Mouse (Mus musculus) kidney, postnatal 4 days (tissue): ENCODE measurements around the gene Wdr95.

Experiments used
- DNase-seq, 2 experiments: peaks; one replicate each; pipeline ENCODE4 v3.0.0; 2021; ENCODE audit warnings: mixed read lengths in 2 of 2

The Wdr95 gene

DNA sequence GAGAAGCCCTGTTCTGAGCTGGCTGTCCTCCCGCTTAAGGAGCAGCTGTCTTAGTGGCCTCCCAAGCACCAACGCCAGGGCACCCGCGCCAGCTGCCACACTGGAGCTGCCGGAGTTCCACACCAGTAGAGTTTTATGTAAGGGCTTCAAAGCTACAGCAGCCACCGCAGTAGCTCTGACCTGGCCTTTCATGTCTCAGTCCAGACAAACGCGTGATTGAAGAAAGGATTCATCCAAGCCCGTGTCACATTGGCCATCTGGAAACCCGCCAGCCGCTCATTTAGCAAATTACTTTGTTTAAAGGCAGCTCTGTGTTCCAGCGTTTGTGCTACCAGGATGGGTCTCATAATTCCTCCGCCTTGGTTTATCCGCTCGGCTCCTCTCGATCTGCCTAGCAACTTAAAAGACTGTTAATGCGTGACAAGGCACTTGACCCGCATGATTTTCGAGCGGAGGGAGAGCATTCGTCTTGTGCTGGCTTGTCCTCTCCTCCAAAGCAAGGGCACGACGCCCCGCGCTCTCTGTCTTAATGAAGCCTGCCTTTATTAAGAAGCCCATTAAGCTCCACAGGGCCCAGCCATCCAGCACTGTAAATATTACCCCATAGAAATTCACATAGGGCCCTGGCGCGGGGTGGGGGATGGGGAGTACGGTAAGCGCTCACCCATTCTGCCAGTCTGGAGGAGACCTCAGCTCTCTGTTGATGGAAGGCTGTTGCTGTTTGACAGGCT lies at the start of gene Wdr95:
Gene Wdr95 (plus strand): TSS at position 681 of the 731 bp plus-strand sequence.
- peak; percentile 62 to 71 for DNase-seq

DNA sequence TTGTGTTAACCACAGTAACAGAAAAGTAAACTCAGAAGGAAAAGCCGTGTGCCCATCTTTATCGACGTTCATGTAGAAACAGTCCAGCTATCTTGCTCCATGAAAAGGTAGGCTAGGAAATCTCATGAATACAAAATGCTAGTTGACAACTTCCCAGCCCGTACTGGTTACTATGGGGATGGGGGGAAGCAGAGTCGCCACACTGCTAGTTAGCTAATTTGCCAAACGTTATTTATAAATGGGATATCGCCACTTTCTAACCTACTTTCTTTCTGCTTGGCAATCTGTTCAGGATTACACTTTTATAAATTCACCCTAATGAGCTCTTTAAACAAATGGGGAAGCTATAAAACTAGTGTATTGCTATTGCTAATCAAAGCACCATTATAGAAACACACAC lies 46.6 kb upstream of the Wdr95 start:
- DNase-seq = no peak

DNA sequence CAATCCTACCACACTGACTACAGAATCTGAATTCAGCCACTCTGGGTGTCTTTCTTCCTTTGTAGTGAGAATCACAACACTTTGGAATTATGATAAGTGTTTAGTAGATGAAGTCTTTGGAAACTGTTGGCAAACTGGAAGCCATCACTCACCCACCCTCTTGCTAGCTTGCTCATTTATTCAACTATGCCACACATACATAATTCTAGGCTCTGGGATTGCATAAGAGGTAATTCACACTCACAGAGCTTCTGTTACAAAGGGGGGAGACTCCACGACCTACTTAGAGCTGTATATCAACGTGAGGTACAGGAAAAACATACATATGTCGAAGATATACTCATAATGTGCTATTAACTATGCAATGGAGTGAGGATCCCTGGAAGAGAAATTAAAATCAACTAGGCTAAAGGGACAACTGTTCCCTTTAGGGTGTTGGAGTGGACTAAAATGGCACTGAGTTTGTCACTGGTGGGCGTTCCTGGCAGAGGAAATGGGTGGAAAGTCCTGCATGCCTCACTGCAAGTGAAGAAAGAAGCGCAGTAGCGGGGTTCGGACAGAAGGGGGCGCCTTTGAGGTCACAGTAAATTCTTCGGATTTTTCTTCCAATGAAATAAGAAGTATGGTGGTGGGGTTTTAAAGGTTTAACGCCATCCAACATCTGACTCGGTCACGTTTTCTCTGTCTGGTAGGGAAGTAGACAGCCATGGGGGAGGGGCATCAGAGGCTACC lies 45.0 kb upstream of the Wdr95 start:
- no peak for DNase-seq

DNA sequence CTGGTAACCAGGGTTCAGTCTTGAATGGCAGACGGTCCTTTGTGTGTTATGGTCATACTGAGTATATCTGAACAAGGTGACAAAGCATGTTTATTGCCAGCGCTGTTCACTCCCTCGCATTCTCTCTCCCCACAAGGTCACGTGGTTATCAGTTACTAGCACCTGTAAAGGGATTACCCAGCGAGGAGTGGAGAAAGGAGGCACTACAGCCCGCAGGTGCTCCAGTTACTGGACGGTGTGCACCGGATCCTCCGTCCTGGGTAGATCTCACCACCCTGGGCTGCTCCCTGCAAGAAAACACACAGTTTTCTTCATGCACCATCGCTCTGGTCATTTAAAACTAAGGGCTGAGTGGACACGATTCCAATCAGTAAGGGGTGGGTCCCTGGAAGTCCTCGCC lies 44.2 kb upstream of the Wdr95 start:
- no peak for DNase-seq

DNA sequence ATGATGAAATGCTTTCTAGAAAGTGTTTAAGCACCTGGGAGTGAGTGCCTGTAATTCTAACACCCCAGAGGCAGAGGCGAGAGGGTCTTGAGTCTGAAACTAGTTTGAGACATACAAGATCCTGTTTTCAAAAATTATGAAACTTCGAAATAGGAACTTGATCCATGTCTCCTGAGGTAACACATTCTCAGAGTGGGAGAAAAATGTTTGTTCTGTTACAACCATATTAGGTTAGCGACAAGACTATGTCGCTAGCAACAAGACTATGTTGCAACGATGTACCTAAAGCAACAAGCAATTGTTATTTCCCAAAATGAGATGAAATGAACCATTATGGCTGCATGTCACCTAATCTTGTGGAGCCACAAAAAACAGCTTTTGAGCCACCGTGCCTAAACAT lies 43.0 kb upstream of the Wdr95 start:
- no peak for DNase-seq

DNA sequence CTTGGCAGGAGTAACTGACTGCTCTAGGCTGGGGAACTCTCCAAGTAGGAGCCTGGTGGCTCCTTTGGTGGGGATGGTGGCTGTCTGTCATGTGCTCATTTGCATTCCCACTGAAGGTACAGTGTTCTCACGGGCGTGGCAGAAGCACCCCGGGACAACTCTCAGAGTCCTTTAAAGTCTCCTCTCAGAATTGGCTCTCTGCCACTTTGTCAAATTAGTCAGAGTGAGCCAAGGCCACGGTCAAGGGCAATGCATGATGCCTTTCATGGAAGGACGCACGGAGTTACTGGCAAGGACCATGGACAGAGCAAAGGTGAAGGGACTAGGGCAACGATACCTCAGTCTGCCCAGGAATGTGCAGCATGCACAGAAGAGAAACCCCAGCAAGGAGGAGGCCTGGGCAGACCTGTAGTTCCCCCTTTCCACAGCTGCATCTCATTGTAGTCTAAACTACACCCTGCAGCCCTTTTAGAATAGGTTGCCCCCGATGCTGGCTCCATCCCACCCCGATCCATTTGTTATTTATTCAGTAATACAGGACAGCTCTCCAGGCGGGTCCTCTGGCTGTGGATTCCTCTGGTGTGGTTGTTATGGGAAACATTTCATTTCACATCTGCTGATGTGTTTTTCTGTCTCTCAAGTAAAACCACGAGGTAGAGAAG lies 40.0 kb upstream of the Wdr95 start:
- DNase-seq = peak; percentile 31 to 39

DNA sequence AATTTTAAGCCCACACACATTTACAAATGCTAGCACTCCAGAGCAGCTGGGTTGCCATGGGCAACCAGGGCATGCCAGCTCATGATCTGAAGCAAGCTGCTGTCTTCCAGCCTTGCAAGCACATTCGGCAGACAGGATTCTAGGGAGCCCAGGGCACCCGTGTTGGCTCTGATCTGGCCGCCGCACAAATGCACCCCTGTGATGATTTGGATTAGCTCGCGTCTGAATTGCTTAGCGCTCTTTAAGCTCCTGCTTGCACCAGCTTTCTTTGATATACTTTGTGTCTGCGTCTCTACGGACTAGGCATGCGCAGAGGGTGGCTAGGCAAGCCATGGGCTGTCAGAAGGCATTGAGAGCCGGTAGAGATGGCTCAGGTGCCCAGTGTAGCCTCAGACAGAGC lies 39.3 kb upstream of the Wdr95 start:
- no peak for DNase-seq

DNA sequence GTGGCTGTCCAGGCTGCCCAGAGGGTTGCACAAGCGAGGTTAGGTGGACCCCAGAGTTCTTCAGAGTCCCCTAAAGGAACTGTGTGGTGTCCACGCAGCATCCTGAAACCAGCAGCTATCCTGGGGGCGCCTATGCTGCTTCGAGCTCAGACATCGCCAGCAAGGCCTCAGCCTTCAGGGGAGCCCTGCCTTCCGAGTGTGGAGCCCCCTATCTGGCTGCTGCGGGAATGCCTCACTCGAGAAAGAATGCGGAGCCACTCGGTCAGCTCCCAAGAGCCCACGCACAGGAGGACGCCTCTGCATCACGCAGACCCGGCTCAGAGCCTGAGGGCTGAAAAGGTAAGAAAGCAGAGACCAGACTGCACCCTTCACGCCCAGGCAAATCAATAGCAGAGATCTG lies 38.2 kb upstream of the Wdr95 start:
- no peak for DNase-seq

DNA sequence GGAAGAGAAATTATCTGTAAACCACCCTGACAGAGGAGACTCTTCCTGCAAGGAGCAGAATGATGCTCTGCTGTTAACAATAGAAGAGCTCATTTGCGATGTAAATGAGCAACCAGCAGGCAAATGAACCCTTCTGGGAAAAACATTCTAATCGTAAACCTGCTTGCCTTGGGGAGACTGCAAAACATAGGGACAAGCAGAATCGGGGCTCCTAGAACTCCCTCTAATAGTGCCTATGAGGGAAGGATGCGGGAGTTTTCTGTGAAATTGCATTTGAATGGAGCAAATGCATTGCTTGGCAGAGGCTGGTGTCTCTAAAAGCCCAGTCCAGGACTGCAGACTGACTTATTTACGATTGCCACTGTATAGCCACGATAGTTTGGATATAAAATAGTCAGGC lies 32.8 kb upstream of the Wdr95 start:
- no peak for DNase-seq

DNA sequence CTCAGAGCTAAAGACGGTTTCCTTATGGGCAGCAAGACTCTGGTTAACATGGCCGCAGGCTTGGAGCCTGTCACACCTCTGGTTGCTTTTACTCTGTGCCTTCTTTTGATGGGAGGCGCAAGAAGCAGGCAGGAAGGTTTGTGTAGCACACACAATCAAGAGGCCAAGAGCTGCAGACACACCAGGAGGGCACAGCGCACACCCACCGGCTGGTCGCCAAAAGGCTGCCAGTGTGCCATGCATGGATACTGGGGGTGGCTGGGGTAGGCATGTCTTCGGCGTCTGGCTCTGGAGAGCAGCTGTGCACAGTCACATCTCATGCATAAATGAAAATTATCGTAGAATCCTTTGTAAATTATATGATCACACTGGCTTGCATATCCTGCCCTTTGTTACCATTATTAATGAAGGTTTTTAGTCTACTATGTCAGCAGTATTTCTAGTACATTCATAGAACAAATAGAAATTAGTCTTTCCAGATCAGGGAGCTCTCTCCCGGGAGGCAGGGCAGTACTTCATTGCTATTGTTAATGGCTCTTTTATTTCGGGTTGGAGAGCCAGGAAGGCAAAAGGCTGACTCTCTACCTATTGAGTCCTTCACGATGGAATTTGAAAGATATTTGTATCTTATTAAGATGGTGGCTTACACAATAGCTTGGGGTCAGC lies 31.9 kb upstream of the Wdr95 start:
- DNase-seq = no peak

DNA sequence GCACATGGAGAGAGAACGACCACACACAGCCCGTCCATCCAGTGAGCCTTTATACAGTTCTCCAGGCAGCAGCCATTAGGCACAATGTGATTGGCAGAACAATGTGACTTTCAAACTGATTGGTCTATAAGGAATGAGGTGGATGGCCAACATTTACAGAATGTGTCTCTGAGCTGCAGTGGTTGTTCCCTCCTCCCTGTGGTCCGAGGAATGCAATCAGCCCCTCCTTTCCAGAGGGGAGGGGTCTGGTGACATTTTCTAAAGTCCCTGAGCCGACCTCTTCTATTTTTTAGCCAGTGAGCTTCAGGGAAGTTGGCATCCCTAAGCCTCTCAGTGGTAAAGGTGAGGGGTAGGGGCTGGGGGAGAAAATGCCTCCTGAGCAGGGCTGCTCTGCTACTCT lies 28.5 kb upstream of the Wdr95 start:
- DNase-seq = no peak

DNA sequence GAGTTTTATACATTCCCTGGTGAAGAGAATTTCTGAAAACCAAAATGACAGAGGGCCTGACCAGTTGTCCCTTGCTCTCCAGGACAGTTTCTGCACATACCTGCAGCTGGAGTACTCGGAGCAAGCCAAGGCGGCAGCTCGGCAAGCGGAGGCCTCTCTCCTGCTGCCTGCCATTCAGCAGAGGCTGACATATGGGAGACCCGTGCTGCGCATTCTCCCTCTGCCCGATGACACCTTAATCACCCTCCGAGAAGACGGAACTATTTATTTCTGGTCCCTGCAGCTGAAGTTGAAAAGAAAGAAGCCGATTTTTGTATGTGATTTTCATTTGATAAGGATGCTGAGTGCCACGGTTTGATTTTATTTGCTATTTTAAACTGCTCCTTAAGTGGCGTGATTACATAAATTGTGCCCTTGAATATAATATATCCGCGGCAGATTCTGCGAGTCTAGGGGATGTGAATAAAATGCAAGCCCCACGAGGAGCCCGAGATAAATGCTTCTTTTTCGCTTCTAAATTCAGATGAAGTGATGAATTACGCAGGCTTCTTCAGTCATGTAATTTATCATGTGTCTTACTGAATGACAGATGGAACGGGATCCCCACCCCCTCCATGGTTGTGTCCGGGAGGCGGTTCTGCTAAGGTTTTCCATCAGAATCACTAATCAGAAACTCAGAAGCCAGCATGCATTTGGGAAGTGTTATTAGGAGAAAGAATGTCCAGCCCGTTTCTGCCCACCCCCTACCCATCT lies 24.9 kb upstream of the Wdr95 start:
- no peak for DNase-seq

DNA sequence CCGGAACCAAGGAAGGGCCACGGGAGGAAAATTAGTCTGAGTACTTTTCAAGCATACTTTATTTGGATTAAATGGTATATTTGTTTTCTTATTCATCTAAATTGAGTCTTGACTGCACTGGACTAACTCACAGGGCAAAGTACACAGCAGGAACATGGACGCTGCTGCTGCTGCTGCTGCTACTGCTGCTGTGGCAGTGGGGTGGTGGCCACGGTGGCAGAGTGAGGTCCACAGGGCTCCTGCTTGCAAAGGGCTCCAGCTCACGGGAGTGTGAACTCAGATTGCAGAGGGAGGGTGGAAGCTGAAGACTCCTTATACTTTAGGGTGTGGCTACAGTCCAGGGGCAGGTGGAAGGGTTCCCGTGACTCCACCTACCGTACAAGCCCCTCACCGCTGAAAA lies 23.5 kb upstream of the Wdr95 start:
- no peak for DNase-seq

DNA sequence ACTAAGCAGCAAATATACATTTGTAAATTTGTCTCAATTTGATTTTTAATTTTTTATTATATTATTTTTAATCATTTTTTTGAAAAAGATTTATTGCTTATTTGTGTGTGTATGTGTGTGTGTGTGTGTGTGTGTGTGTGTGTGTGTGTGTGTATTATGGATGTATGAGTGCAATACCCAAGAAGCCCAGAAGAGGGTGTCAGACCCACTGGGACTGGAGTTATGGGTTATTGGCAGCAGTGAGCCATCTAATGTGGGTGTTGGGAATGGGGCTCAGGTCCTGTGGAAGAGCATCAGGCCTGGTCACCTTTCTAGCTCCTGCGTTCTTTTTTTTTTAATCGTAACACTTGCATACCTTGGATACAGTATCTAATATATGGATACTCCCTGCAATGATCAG lies 22.4 kb upstream of the Wdr95 start:
- DNase-seq = no peak

DNA sequence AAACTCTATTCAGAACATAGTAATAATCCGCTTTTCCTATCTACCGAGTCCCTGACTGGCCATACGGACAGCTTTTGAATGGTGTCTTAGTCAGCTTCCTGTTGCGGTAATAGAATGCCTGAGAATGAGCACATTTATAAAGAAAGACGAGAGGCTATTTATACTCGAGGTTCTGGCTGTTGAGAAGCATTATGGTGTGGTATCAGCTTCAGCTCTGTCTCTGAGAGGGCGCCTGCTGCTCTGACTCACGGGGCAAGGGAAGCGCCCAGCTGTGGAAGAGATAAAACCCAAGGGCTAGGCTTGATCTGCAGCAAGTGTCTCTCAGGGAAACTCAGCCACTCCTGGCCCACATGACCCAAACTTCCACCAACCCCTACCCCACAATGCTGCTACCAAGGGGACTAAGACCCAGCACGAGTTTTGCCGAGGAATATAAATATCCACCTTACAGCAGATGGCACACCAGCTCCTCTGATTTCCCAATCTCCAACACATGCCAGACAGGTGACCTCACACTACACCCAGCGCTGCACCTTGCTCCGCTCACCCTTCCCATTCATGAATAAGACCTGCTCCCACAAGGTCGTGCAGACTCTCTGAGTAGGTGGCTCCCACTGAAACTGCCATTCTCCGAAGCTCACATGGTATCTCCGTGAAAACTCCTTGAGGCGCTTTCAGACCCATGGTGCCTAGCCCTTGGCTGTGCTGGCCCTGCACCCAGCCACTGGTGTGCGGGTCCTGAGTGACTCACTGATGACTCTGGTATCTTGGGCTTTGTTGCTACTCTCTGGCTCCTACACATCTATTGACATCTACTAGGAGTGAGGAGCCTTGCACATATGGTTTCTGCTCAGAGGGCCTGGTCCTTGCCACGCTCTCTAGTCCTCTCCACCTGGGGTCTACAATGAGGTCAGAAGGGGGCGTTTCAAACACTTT lies 20.1 kb upstream of the Wdr95 start:
- no peak for DNase-seq

DNA sequence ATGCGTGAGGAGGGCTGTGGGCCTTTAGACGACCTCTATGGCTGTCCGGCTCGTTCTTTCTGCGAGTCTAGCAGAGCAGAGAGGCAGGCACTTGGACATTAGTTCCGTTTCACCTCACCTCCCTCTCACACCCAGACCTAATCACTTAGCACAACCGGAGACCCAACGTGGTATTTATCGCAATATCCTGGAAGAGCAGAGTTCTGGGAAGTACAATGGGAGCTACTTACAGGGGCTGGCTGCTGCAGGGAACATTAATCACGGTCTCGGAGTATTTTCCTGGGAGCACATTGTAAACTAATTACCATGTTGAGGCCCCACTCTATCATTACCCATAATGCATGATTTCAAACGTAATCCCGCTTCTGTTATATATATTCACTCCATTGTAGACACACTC lies 18.2 kb upstream of the Wdr95 start:
- no peak for DNase-seq

DNA sequence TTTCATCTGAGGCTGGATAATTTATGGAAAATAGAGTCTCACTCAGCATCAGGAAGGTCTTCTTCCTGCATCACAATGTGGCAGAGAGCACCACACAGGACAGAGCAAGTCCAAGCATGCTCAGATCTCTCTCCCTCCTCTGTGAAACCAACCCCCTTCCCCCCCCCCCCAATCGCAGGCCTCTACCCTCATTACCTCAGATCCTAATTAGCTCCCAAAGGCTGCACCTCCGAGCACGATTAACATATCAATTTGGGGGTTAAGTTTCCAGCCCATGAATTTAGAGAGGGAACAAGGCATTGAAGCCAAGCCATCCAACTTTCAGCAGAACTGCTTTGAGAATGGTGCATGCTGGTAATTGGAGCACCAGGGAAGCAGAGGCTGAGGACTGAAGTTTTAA lies 15.8 kb upstream of the Wdr95 start:
- DNase-seq = no peak

DNA sequence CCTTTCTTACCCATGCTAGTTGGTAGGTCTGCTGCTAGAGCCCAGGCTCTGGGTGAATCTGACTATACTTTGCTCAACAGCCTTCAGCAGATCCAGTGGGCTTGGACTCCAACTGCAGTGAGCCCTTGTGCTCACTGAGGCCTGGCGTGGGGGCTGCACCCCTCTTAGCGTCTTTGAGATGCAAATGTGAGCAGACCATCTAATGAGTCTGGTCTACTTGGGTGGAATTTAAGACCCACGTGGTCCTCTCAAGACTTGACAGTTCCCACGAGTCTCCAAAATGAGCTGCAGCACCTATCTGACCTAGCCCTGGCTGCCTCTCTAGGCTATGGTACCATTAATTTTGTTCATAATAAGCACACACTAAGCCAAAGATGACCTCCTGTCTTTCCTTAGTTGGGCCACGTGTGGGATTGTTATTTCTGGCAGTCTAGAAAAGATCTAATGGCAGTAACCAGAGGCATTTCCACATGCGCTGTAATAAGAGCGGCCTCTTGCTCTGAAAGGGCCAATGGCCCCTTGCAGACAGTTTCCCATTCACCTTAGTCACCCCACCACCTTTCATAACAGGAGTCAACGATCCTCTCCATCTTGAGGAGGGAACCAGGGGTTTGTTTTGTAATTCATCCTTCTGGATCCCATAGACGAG lies 14.9 kb upstream of the Wdr95 start:
- DNase-seq = no peak

DNA sequence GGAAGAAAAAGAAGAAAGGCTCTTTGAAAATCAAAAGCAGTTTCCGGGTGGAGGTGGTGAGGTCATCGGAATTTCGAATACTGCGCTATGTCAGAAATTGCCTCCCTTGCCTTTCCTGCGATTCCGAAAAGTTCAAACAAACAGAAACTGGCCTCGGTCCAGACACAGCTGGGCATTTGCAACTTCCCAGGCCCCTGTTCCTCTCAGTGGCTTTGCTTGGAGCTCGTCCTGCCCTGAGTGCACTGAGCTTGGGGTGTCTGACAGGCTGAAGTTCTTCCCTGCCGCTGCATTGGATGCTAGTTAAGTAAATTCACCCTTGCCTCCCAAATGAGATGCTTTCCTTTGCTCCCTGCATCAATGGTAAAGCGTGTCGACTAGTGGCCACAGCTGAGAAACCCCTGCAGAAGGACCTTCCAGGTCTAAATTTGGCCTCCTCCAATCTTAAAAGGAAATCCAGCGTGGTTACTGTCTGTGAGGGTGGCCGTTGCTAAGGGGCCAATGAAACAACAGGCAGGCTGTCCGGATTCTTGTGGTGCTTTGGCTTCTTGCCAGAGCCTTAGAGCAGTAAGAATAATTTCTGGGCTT lies 14.3 kb upstream of the Wdr95 start:
- DNase-seq = peak; percentile 61 to 70

DNA sequence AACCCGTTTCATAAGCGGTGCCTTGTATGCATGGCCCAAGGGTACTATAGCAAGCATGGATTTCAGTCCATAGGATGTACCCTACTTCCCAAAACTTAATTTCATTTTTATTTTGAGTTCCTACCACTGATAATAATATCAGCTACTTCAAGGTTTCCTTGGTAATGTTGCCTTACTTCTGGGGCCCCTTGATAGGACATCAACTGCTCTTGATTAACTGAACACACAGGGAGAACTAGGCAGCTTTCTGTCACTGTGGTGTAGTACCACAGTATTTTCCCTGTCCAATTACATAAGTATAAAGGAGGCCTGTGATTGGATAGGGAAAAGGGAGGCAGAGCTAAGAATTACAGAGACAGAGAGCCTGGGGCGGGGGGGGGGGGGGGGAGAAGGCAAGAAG lies 13.6 kb upstream of the Wdr95 start:
- no peak for DNase-seq

DNA sequence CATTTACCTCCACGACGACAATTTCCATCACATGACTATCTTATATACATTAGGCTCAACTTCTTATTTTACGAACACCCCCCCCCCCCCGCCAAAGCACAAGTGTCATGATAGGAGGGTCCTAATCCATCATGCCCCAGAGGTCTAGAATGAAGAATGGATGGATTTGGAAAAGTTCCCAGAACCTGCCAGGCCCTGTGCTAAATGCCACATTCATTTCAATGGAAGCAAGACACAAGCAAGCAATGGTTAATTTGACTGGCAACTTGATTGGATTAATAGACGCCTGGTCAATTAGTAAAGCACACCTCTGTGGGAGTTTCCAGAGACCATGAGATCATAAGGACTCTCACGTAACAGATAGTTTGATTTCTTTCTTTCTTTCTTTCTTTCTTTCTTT lies 11.4 kb upstream of the Wdr95 start:
- no peak for DNase-seq
